Mouse (Mus musculus) heart, adult 11 months (tissue): Measurements from ENCODE around the gene Cachd1.

Source experiments
- DNase-seq: peaks from one replicate; pipeline ENCODE4 v3.0.0; 2022

The Cachd1 gene

GRCm38 (mm10) chr4:100996060-100996651 lies 219.7 kb downstream of the Cachd1 start:
- DNase-seq = peak; percentile 35

GRCm38 (mm10) chr4:100998145-100998544 lies 221.7 kb downstream of the Cachd1 start:
- DNase-seq = peak; percentile 70

- peak; percentile 85 for DNase-seq
Observed at GRCm38 (mm10) chr4:100998906-100999305, 222.4 kb downstream of the Cachd1 start.

- peak; percentile 68 for DNase-seq
Observed at GRCm38 (mm10) chr4:101000622-101001021, 224.1 kb downstream of the Cachd1 start.

GRCm38 (mm10) chr4:101001073-101001472 lies 224.6 kb downstream of the Cachd1 start:
- DNase-seq = peak; percentile 73

- DNase-seq = peak; percentile 81
Observed at GRCm38 (mm10) chr4:101002961-101003360, 226.5 kb downstream of the Cachd1 start.

- DNase-seq = peak; percentile 43
Observed at GRCm38 (mm10) chr4:101008362-101008769, 231.9 kb downstream of the Cachd1 start.

- no peak for DNase-seq
Observed at GRCm38 (mm10) chr4:101009092-101009491, 232.6 kb downstream of the Cachd1 start.

GRCm38 (mm10) chr4:101017806-101018205 lies 241.3 kb downstream of the Cachd1 start:
- DNase-seq = peak; percentile 30

GRCm38 (mm10) chr4:101020596-101020995 lies 244.1 kb downstream of the Cachd1 start, which contains the start of gene Gm10577:
Gene Gm10577, minus strand, starts transcription at chr4:101020696.
- DNase-seq = no peak

GRCm38 (mm10) chr4:101026566-101026965 lies 250.1 kb downstream of the Cachd1 start:
- DNase-seq = no peak

GRCm38 (mm10) chr4:101026995-101027394 lies 250.5 kb downstream of the Cachd1 start:
- DNase-seq = no peak

GRCm38 (mm10) chr4:101027852-101028411 lies 251.5 kb downstream of the Cachd1 start:
- DNase-seq = no peak

- no peak for DNase-seq
Observed at GRCm38 (mm10) chr4:101033047-101033446, 256.6 kb downstream of the Cachd1 start.

- no peak for DNase-seq
Observed at GRCm38 (mm10) chr4:101035131-101035530, 258.7 kb downstream of the Cachd1 start.

- no peak for DNase-seq
Observed at GRCm38 (mm10) chr4:101037156-101037555, 260.7 kb downstream of the Cachd1 start.

GRCm38 (mm10) chr4:101043691-101044090 lies 267.2 kb downstream of the Cachd1 start:
- DNase-seq = peak; percentile 95

- no peak for DNase-seq
Observed at GRCm38 (mm10) chr4:101044149-101044548, 267.7 kb downstream of the Cachd1 start.

GRCm38 (mm10) chr4:101046576-101046975 lies 270.1 kb downstream of the Cachd1 start:
- no peak for DNase-seq

GRCm38 (mm10) chr4:101062146-101062545 lies 285.7 kb downstream of the Cachd1 start:
- DNase-seq = no peak

- DNase-seq = no peak
Observed at GRCm38 (mm10) chr4:101066401-101066800, 289.9 kb downstream of the Cachd1 start.

GRCm38 (mm10) chr4:101068786-101069153 lies 292.3 kb downstream of the Cachd1 start, which contains the start of gene Raver2:
Gene Raver2, plus strand, starts transcription at chr4:101068983.
- DNase-seq = peak; percentile 88

- peak; percentile 85 for DNase-seq
Observed at GRCm38 (mm10) chr4:101069154-101069971, 292.9 kb downstream of the Cachd1 start.

- no peak for DNase-seq
Observed at GRCm38 (mm10) chr4:101071570-101071969, 295.1 kb downstream of the Cachd1 start.
